Mouse (Mus musculus) Muller cell, postnatal 12 days (primary cell): ENCODE results near the gene Spout1.
"Not testable (repeated sequence)": the region's sequence is repeated elsewhere in the genome, so short reads cannot be mapped to it uniquely, and the experiment has no call there.

Experiments
- DNase-seq: peaks from one replicate; pipeline ENCODE4 v3.0.0-alpha.2; 2015; ENCODE audit errors: inconsistent ontology term

The Spout1 gene

GRCm38 (mm10) chr2:30178711-30179110 is 452 bp upstream of the Spout1 start:
- not testable (repeated sequence) for DNase-seq

- DNase-seq: no peak
These were observed 1.7 kb downstream of the Spout1 start for GRCm38 (mm10) chr2:30176561-30176960.

- no peak for DNase-seq
These were observed 2.4 kb downstream of the Spout1 start for GRCm38 (mm10) chr2:30175897-30176296.

GRCm38 (mm10) chr2:30173541-30174240 is 4.6 kb downstream of the Spout1 start:
- DNase-seq: no peak

- DNase-seq: no peak
These were observed 6.3 kb downstream of the Spout1 start for GRCm38 (mm10) chr2:30171997-30172382.

GRCm38 (mm10) chr2:30171371-30171996 is 6.8 kb downstream of the Spout1 start, which contains the start of gene Endog:
TSS of gene Endog (plus strand) at chr2:30171493.
- peak; percentile 89 for DNase-seq

GRCm38 (mm10) chr2:30166677-30167076 is 11.6 kb downstream of the Spout1 start:
- DNase-seq: no peak

GRCm38 (mm10) chr2:30164340-30164932 is 13.8 kb downstream of the Spout1 start:
- no peak for DNase-seq

- DNase-seq: peak; percentile 8
These were observed 16.4 kb downstream of the Spout1 start for GRCm38 (mm10) chr2:30161809-30162208.

- not testable (repeated sequence) for DNase-seq
These were observed 18.4 kb downstream of the Spout1 start for GRCm38 (mm10) chr2:30159871-30160270.

- no peak for DNase-seq
These were observed 25.6 kb downstream of the Spout1 start for GRCm38 (mm10) chr2:30152616-30153015.

- no peak for DNase-seq
These were observed 26.4 kb downstream of the Spout1 start for GRCm38 (mm10) chr2:30151840-30152239.

GRCm38 (mm10) chr2:30147466-30147865 is 30.8 kb downstream of the Spout1 start:
- peak; percentile 31 for DNase-seq

GRCm38 (mm10) chr2:30144436-30144835 is 33.8 kb downstream of the Spout1 start:
- DNase-seq: no peak

- DNase-seq: not testable (repeated sequence)
These were observed 38.2 kb downstream of the Spout1 start for GRCm38 (mm10) chr2:30140021-30140420.

- no peak for DNase-seq
These were observed 41.8 kb downstream of the Spout1 start for GRCm38 (mm10) chr2:30136458-30136857.

GRCm38 (mm10) chr2:30134928-30135620 is 43.2 kb downstream of the Spout1 start:
- DNase-seq: no peak

- no peak for DNase-seq
These were observed 43.9 kb downstream of the Spout1 start for GRCm38 (mm10) chr2:30134378-30134711.

- peak; percentile 98 for DNase-seq
These were observed 44.5 kb downstream of the Spout1 start, which contains the start of gene Tbc1d13 for GRCm38 (mm10) chr2:30133613-30134377. TSS of gene Tbc1d13 (plus strand) at chr2:30133746.

- peak; percentile 68 for DNase-seq
These were observed 45.3 kb downstream of the Spout1 start for GRCm38 (mm10) chr2:30132801-30133612.

GRCm38 (mm10) chr2:30131240-30131639 is 47.0 kb downstream of the Spout1 start:
- not testable (repeated sequence) for DNase-seq
